Mouse (Mus musculus) lung, adult 2 months (tissue): Measurements from ENCODE around the gene Amfr.

ENCODE experiments used
- CTCF ChIP-seq: fragments of 200-500 bp; IDR thresholded peaks from 2 replicates; pipeline ENCODE4 v1.5.1; 2011; ENCODE audit warnings: mild to moderate bottlenecking, low read length, control low read depth; ENCODE audit not compliant: insufficient read depth
- POLR2A ChIP-seq: fragments of 200-500 bp; IDR thresholded peaks from 2 replicates; pipeline ENCODE4 v1.6.1; 2011; ENCODE audit warnings: low read depth, mild to moderate bottlenecking, control low read depth, low read length, borderline replicate concordance; ENCODE audit errors: extremely low read depth

GRCm38 (mm10) chr8:93968293-93968692 lies 44.3 kb downstream of the Amfr start:
- no peak for TF ChIP-seq CTCF
- TF ChIP-seq POLR2A = no peak
